In the genomic region with DNA sequence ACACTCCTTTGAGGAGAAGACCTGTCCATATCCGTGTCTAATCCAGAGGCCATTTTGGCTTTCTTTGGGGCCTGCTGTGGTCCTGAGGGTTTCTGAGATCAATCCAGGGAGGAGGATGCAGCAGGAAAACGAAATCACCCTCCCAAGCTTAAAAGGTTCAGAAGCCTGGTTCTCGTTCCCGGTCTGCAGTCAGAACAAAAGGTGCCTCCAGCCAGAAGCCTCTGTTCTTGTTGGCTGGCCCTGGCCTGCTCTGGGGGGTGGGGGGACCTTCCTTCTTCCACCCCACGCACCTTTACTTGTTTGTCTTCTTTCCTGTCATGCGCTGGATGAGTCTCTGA, we compare ENCODE assay signal across 10 mouse cellular contexts. TPM values are rescaled to one million over a fixed set of nuclear protein-coding genes. Genes with fewer than 3 reads are reported as not detected.
A peak's percentile ranks its signal among the peaks of the same experiment; 100 is the strongest.
DNase-seq lines count a peak whose midpoint lies in the region; ATAC-seq lines count a peak whose summit lies in the region.
"Had no signal": no experiment of that assay in that cellular context is flagged by ENCODE, and none has a peak within 500 bp of the region (broad histone marks: within the 10 kb centered on the region; RNA-seq: fewer than 3 reads in every experiment).

No protein-coding gene starts in this region.

- H3K36me3 ChIP-seq in heart, embryonic 15.5 days, result peaks cover 20% of the 10 kb centered on the region; the same call in 1 of the 2 replicates
- H3K36me3 ChIP-seq in embryonic facial prominence, embryonic 12.5 days, result peaks cover 28% of the 10 kb centered on the region
- peaks cover 13% of the 10 kb centered on the region for H3K36me3 ChIP-seq in hindbrain, embryonic 13.5 days
- H3K36me3 ChIP-seq in midbrain, embryonic 13.5 days, result peaks cover 26% of the 10 kb centered on the region

- H3K4me3 ChIP-seq in heart, embryonic 15.5 days, result no peak overlapping the region
- H3K4me3 ChIP-seq in embryonic facial prominence, embryonic 12.5 days, result 0 out of 2 replicates have a peak overlapping the region, but pooled peaks have one; percentile 6
- no peak overlapping the region for H3K4me3 ChIP-seq in hindbrain, embryonic 13.5 days
- 0 out of 2 replicates have a peak overlapping the region, but pooled peaks have one; percentile 7 for H3K4me3 ChIP-seq in midbrain, embryonic 13.5 days (replicated peaks)
- H3K4me3 ChIP-seq: myocyte had no signal

- no peaks in the 10 kb centered on the region for H3K27me3 ChIP-seq in heart, embryonic 15.5 days
- H3K27me3 ChIP-seq in embryonic facial prominence, embryonic 12.5 days, result no peaks in the 10 kb centered on the region
- no peaks in the 10 kb centered on the region for H3K27me3 ChIP-seq in hindbrain, embryonic 13.5 days
- H3K27me3 ChIP-seq in midbrain, embryonic 13.5 days, result no peaks in the 10 kb centered on the region

- peak overlapping the region; percentile 48 for H3K4me2 ChIP-seq in heart, embryonic 15.5 days
- peak overlapping the region; percentile 39 for H3K4me2 ChIP-seq in embryonic facial prominence, embryonic 12.5 days (replicated peaks)
- H3K4me2 ChIP-seq in hindbrain, embryonic 13.5 days, result peak overlapping the region; percentile 39
- H3K4me2 ChIP-seq in midbrain, embryonic 13.5 days (replicated peaks), result peak overlapping the region; percentile 42

- intact Hi-C loops in heart, postnatal 10 days (cut with DNase I), result loop anchor here (5.0 kb wide), 1 partner anchor 155 kb away; the partner anchor contains the start of gene Gnas

- ATAC-seq in heart, embryonic 15.5 days (replicated peaks; ENCODE audit: insufficient number of reproducible peaks, insufficient read depth, low FRiP score, low read depth), result no peak
- no peak for ATAC-seq in embryonic facial prominence, embryonic 12.5 days (ENCODE audit: insufficient number of reproducible peaks, insufficient read depth, low FRiP score, low TSS enrichment)
- ATAC-seq in hindbrain, embryonic 13.5 days (ENCODE audit: low FRiP score), result no peak
- ATAC-seq in midbrain, embryonic 13.5 days, result peak; percentile 50

- no peak overlapping the region for H3K27ac ChIP-seq in heart, embryonic 15.5 days
- H3K27ac ChIP-seq in embryonic facial prominence, embryonic 12.5 days, result no peak overlapping the region
- H3K27ac ChIP-seq in hindbrain, embryonic 13.5 days, result no peak overlapping the region
- peak overlapping the region; percentile 1; the same call in 1 of the 2 replicates for H3K27ac ChIP-seq in midbrain, embryonic 13.5 days

- no peak overlapping the region for H3K9ac ChIP-seq in heart, embryonic 15.5 days
- no peak overlapping the region for H3K9ac ChIP-seq in embryonic facial prominence, embryonic 12.5 days
- H3K9ac ChIP-seq in hindbrain, embryonic 13.5 days, result 0 out of 2 replicates have a peak overlapping the region, but pooled peaks have one; percentile 43
- H3K9ac ChIP-seq in midbrain, embryonic 13.5 days (replicated peaks), result no peak overlapping the region

- H3K4me1 ChIP-seq in heart, embryonic 15.5 days (replicated peaks), result peaks cover 12% of the 10 kb centered on the region
- peaks cover 11% of the 10 kb centered on the region; the same call in 1 of the 2 replicates for H3K4me1 ChIP-seq in embryonic facial prominence, embryonic 12.5 days
- H3K4me1 ChIP-seq in hindbrain, embryonic 13.5 days (replicated peaks), result peaks cover 16% of the 10 kb centered on the region
- H3K4me1 ChIP-seq in midbrain, embryonic 13.5 days (replicated peaks), result peaks cover 15% of the 10 kb centered on the region

- no peak for DNase-seq in heart, postnatal 10 days
- DNase-seq in embryo, embryonic 11 days, result no peak
- DNase-seq in MN1 (ENCODE audit: low spot score), result no peak
- DNase-seq in adrenal gland, adult 2 months, result no peak
- DNase-seq: cerebellum, adult 11 months had no signal

- H3K9me3 ChIP-seq in heart, embryonic 15.5 days (replicated peaks), result peaks cover 7% of the 10 kb centered on the region; the same call in 1 of the 2 replicates
- H3K9me3 ChIP-seq in embryonic facial prominence, embryonic 12.5 days, result peaks cover 9% of the 10 kb centered on the region; the same call in 1 of the 2 replicates
- H3K9me3 ChIP-seq in hindbrain, embryonic 13.5 days, result no peaks in the 10 kb centered on the region
- H3K9me3 ChIP-seq in midbrain, embryonic 13.5 days, result peaks cover 13% of the 10 kb centered on the region

- WGBS in heart, embryonic 15.5 days, result 37% methylated on average over 6 of the region's 6 CpGs
- WGBS in embryonic facial prominence, embryonic 12.5 days, result 20% methylated on average over 6 of the region's 6 CpGs
- 20% methylated on average over 6 of the region's 6 CpGs for WGBS in hindbrain, embryonic 13.5 days
- 15% methylated on average over 6 of the region's 6 CpGs for WGBS in midbrain, embryonic 13.5 days

RNA-seq across cellular contexts. Expression of gene Npepl1, which starts 17.2 kb away (rescaled TPM):
- 43.1 and 53.8 TPM in 2 replicates for polyA plus RNA-seq in heart, embryonic 15.5 days (2015; fragmentation: Nextera tagmentation; extraction: Ambion mirVana)
- 10 to 100 TPM; 60.5 to 63.0 TPM for total RNA-seq in heart, postnatal 10 days (2021)
- 51.3 and 52.4 TPM in 2 replicates for polyA plus RNA-seq in embryonic facial prominence, embryonic 12.5 days (2016; fragmentation: Nextera tagmentation; extraction: Ambion mirVana)
- 15.0 and 15.5 TPM in 2 replicates for polyA plus RNA-seq in hindbrain, embryonic 13.5 days (2015; fragmentation: Nextera tagmentation; extraction: Ambion mirVana)
- polyA plus RNA-seq in midbrain, embryonic 13.5 days (2015; fragmentation: Nextera tagmentation; extraction: Ambion mirVana), result 18.5 and 20.4 TPM in 2 replicates
- 10 to 100 TPM; 53.8 to 66.7 TPM for total RNA-seq in adrenal gland, adult 2 months (2021)
- 156 and 183 TPM in 2 replicates for polyA plus RNA-seq in adrenal gland, adult 2 months (2012; rRNA removed)

RNA-seq across cellular contexts. Expression of gene Stx16, which starts 51.2 kb away (rescaled TPM):
- 8.1 and 9.1 TPM in 2 replicates for polyA plus RNA-seq in heart, embryonic 15.5 days (2015; fragmentation: Nextera tagmentation; extraction: Ambion mirVana)
- total RNA-seq in heart, postnatal 10 days (2021), result 10 to 100 TPM; 35.3 to 38.7 TPM
- 12.9 and 13.4 TPM in 2 replicates for polyA plus RNA-seq in embryonic facial prominence, embryonic 12.5 days (2016; fragmentation: Nextera tagmentation; extraction: Ambion mirVana)
- polyA plus RNA-seq in hindbrain, embryonic 13.5 days (2015; fragmentation: Nextera tagmentation; extraction: Ambion mirVana), result 9.6 and 11.9 TPM in 2 replicates
- polyA plus RNA-seq in midbrain, embryonic 13.5 days (2015; fragmentation: Nextera tagmentation; extraction: Ambion mirVana), result 13.4 and 15.0 TPM in 2 replicates
- total RNA-seq in adrenal gland, adult 2 months (2021), result 10 to 100 TPM; 45.2 to 51.0 TPM
- polyA plus RNA-seq in adrenal gland, adult 2 months (2012; rRNA removed), result 30.7 and 31.3 TPM in 2 replicates

Comparison
In these comparisons a context has a peak if more than half of its experiments do, and no peak if none do; other contexts are left out.
1. H3K4me3 ChIP-seq: peak in embryonic facial prominence, embryonic 12.5 days (single experiment) and midbrain, embryonic 13.5 days (single experiment); none in heart, embryonic 15.5 days (single experiment) and hindbrain, embryonic 13.5 days (single experiment).
2. Peak in every context shown above with its lines, with median percentiles within 50 percentile points of each other: H3K4me2 ChIP-seq.